Mouse (Mus musculus) B cell, adult 2 months (primary cell): ENCODE measurements at regions not wholly inside any gene's neighbourhood (a gene's known extent, or its start where the extent isn't known, plus 50 kb on each side); places are given as distances from the start of the nearest gene placed in this dataset.

Experiments used
- DNase-seq, 2 experiments: peaks; one replicate each; pipeline ENCODE4 v3.0.0; 2022

DNA sequence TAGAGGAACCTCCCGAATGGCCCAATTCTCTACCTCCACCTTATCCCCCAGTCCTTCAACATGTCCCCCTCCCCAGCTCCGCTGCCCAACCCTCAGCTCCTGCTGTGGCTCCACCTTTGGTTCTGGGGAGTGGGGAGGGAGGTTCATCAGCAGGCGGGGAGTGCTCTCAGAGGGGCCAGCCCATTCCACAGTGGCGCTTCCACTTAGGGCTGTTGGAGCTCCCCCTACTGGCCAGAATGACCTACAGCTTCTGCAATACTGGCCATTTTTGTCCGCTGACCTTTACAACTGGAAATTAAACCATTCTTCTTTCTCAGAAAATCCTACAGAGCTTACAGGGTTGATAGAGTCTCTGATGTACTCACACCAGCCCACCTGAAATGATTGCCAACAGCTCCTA is 508.0 kb upstream of the Klhl4 start:
- peak; percentile 34 to 37 for DNase-seq

DNA sequence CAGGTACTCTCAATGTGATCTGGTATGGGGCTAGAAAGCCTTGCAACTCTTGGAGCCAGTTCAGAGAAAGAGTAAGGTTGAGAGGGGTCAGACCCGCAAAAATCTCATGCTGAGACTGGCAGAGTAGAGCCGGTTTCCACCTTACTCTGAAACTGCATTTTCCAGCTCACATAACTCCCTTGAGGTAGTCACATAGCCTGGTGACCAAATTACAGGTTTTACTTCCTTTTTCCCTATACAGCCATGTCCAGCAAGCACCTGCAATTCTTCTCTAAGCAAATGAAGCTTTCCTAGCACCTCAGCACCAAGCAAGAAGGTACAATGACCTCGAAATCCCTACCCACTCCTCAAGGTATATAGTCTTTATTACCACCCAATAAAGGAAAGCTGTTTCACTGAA is 481.0 kb upstream of the Klhl4 start:
- peak in 1 of 2 experiments; percentile 1 for DNase-seq

DNA sequence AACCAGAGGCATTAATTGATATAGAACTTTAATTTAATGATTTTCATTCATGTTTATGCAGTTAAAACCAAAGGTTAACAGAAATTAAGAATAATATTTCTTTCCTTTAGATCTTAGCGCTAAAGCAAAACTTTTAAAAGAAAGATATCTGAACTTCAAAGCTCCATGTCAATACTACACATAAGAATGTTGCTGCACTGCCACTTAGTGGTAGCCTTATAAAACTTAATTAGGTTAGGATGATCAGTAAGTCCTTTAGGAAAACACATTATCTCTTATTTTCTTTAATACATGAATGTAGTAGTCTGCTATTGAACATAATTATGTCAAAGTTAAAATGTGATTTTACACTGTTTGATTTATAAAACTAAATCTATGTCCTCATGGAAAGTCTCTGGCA is 432.9 kb upstream of the Klhl4 start:
- peak in 1 of 2 experiments; percentile 1 for DNase-seq
